Mouse (Mus musculus) left cerebral cortex, postnatal 14 days (tissue): ENCODE data around the gene Samm50. TPM values are rescaled to one million over a fixed set of nuclear protein-coding genes. Genes with fewer than 3 reads are reported as not detected.
"Not testable (repeated sequence)": the region's sequence is repeated elsewhere in the genome, so short reads cannot be mapped to it uniquely, and the experiment has no call there.

Experiments
- DNase-seq, 2 experiments: peaks; one replicate each; pipeline ENCODE4 v3.0.0; 2021 to 2022; ENCODE audit warnings: low spot score in 2 of 2, mixed read lengths in 1 of 2
- intact Hi-C: fragments of 180-260 bp; cut with DNase I; formaldehyde crosslinking; loops from one replicate; pipeline ENCODE4 v1.15.1; 2025
- long read RNA-seq, 2 experiments: library from polyadenylated mRNA; stranded (forward); transcript quantifications; one replicate each; pipeline ENCODE4 v2.0.0; 2021
- total RNA-seq, 2 experiments: library from RNA; stranded (reverse); gene quantifications; 2 replicates each; pipeline ENCODE4 v1.2.3; 2021

Samm50 gene
- 10 to 100 TPM; 87.9 to 94.6 TPM for total RNA-seq
- long read RNA-seq, experiment 1, full-length matches to known transcripts, result 16 of 42 reads
- long read RNA-seq, experiment 1, partial matches to known transcripts, result 21 of 42 reads
- long read RNA-seq, experiment 1, other reads (novel, unspliced or antisense), result 5 of 42 reads
- long read RNA-seq, experiment 2, full-length matches to known transcripts, result 14 of 24 reads
- long read RNA-seq, experiment 2, partial matches to known transcripts, result 3 of 24 reads
- long read RNA-seq, experiment 2, other reads (novel, unspliced or antisense), result 7 of 24 reads

DNA sequence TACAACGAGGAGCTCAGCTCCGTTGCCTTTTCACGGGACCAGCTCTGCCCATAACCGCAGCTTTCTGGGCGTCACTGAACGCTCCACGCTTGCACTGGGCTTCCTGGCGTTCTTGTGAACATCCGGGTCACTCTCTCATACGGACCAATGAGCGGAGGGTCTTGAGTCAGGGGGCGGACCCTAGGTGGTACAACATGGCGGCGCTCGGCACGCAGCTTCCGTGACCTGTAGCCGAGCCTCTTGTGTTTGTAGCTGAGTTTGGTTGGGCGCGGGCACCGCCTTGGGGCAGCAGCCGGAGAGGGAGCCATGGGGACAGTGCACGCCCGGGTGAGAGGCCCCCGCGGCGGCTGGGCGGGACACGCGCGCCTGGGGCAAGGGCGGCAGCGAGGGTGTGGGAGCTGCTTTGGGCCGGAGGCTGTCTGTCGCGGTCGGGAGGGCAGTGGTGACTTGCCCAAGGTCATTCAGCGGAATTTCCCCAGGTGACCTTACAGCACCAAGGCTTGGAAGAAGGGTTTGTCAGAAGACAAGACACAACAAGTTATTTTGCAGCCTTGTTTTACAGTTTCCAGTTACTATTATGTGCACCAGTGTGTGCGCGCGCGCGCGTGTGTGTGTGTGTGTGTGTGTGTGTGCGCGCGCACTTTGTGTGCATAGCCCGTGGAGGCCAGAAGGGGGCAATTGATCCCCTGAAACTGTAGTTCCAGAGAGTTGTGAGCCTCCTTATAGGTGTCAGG is at the start of gene Samm50:
Gene Samm50, plus strand, starts transcription at position 184 of the 734 bp plus-strand sequence.
- peak; percentile 93 to 96 for DNase-seq
- intact Hi-C loops, result no loop called here

DNA sequence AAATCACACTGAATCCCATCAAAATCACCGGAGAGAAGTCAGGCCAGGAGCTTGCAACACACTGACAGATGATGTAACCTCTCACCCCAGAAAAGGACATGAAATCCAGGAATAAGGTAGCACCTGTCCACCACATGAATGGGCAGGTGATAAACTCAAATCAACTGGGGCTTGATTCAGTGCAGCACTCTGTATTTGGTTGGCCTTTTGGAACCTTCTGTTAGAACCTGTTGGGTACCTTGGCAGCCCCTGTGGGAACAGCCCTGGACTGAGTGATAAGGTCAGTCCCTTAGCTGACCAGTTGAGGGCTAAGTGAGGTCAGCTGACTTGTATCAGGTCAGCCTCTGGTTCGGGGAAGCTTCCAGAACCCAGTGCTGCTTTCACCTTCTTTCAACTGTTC is 35.9 kb upstream of the Samm50 start:
- intact Hi-C loops, result no loop called here
- DNase-seq, result no peak

DNA sequence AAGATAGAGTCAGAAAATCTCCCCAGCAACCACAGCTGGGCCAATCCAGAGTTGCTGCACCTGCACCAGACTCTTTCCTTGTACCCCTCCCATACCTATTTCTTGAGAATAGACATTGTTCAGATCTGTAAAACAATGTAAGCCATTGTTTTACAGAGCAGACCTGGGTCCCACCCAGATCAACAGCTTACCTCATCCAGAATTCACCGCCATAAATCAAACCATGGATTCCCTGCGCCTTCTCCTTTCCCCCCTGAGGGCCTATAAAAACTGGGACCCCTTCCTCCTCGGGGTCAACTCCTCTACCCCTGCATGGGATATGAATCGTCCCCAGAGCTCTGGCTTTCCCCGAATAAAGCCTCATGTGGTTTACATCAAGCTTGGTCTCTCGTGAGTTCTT is 34.5 kb upstream of the Samm50 start:
- DNase-seq, intact Hi-C loops: not testable (repeated sequence)

DNA sequence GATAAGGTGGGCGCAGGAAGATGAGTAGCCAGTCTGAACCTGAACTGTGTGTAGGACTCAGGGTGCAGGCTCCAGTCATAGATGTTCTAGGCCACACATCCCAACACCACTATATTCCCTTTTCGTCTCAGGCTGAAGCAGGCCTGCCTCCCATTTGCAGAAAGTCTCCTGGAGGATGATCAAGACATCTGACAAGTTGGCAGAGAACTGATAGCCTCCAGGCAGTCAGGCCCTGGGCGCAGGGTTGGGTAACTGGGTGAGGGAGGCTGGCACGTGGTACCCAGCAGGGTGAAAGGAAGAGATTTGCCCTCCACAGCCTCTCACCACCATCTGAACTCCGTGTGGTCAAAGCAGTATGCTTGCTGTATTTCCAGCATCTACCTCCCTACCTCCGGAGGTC is 30.2 kb upstream of the Samm50 start:
- DNase-seq, result no peak
- intact Hi-C loops, result loop anchor here (10.0 kb wide), 1 partner anchor 47 kb away; no protein-coding TSS in a partner anchor

DNA sequence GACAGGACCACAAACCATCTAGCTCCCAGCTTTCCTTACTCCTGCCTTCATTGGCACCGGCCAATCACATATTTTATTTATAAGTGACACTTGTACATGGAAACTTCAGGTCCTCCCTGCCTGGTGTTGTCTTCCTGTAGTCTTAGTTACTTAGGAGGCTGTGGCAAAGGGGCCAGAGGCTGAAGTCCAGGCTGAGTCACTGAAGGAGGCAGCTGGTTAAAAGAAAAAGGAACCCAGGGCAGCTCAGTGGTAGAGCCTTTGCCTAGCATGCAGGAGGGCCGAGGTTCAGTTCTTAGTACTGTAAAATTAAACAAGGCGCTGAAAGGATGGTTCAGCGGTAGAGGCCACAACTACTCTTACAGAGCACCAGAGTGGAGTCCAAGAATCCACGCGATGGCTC is 25.2 kb upstream of the Samm50 start:
- DNase-seq, result no peak
- intact Hi-C loops, result loop anchor here (5.0 to 10.0 kb wide), 2 partner anchors 52 to 95 kb away; no protein-coding TSS in a partner anchor

DNA sequence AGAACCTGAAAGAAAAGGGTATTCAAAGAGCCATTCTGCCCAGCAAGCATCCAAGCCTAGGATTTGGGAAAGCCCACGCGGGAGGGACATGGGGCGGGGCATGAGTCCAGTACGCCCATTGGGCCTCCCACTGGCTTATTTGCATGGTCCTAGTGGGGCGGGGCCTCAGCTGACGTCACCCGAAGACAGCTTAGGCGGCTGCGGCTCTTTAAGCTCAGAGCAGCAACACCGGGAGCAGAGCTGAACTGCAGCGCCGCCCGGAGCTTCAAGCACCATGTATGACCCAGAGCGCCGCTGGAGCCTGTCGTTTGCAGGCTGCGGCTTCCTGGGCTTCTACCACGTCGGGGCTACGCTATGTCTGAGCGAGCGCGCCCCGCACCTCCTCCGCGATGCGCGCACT is 24.4 kb upstream of the Samm50 start, which contains the start of gene Pnpla3:
Gene Pnpla3, plus strand, starts transcription at position 238 of the 400 bp plus-strand sequence.
- peak; percentile 97 to 98 for DNase-seq
- intact Hi-C loops, result loop anchor here (5.0 to 10.0 kb wide), 2 partner anchors 53 to 95 kb away; no protein-coding TSS in a partner anchor

DNA sequence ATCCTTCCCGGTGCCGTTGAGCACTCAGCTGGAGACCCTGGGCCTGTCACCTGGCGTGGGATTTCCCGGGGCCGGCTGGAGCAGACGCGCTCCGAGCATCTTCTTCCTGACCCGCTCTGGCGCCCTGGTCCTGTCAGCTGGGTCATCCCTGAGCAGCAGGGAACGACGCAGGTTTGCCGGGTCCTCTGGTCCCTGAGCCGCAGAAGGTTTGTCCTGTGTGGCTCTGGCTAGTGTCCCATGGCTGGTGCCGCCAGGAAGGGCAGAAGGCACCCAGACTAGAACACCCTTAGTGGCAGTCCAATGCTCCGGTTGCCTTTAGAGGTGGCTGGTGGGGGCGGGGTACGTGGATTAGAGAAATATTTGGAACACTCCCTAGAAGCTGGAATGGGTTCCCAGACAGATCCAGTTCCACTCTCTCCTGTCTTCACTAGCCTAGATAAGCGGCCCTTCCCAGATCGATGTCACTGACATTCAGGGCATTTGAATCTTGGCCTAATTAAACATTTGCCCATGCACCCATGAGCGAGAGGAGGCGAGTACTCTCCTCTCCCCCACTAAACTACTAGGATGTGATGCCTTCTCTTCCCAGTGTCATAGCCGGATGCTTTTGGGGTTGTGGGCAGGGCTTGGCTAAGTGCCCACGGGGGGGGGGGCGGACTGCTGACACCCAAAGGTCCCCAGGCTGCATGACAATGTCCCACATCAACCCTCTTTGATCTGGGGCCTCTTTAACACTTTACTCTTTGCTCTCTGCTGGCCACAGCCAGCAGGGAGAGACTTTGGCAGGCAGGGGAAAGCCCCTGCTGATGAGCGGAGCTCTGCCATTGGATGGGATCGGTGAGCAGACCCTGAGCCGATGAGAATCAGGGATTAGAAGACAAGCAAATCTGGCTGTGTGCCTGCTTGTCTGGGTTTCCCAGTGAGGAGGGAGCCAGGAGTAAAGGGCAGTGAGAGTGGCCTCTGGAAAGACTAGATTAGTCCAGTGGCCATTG is 23.6 kb upstream of the Samm50 start:
- DNase-seq, result peak; percentile 45 to 46
- intact Hi-C loops, result loop anchor here (5.0 to 10.0 kb wide), 2 partner anchors 54 to 96 kb away; no protein-coding TSS in a partner anchor

DNA sequence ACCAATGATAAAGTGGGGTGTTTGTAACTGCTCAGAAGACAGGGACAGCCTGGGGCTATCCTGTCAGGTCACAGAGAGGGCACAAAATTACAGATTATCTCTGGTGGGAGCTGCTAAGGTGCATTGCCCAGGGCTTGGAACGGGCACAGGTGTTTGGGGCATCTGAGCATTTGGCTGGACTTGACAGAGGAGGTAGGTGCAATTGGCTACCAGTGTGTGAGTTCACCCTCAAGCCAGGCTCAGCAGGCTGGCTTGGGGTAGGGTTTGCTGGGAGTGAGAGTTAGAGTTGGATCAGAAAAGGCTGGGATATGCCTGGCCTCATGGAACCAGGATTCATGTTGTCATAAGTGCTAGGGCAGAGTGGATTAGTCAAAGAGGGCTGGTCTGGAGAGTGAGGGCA is 22.5 kb upstream of the Samm50 start:
- intact Hi-C loops, result loop anchor here (5.0 to 10.0 kb wide), 2 partner anchors 55 to 97 kb away; no protein-coding TSS in a partner anchor
- DNase-seq, result no peak

DNA sequence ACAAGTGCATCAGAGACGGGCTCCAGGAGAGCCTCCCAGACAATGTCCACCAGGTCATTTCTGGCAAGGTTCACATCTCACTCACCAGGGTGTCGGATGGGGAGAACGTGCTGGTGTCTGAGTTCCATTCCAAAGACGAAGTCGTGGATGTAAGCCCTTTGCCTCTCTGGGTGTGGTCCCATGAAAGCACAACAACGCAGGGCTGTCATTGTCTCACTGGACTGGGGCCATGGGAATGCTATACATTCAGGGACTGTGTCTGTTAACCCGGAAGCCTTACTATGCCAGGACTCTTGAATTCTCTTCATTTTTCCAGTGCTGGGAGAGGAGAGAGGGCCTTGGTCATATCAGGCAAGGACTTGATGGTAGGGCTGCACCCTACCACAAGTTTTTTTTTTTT is 20.9 kb upstream of the Samm50 start:
- intact Hi-C loops, result no loop called here
- DNase-seq, result no peak

DNA sequence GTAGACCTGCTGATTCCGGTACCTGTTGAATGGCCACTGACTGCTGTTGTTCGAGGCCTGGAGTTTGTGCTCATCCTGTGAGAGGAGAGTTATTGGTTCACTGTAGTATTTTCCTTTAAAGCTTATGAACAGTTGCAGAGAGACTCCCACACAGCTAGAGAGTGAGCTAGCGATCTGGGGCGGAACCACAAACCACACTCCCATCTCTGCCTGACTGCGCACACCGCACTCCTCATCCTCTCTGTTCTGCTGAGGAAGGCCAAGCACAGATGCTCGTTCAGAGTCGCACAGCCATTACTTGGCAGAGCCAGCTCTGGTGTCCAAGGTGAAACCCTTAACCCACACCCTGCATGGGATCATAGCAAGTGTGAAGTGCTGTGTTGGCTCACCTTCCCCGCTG is 13.3 kb upstream of the Samm50 start:
- intact Hi-C loops, result no loop called here
- DNase-seq, result no peak

DNA sequence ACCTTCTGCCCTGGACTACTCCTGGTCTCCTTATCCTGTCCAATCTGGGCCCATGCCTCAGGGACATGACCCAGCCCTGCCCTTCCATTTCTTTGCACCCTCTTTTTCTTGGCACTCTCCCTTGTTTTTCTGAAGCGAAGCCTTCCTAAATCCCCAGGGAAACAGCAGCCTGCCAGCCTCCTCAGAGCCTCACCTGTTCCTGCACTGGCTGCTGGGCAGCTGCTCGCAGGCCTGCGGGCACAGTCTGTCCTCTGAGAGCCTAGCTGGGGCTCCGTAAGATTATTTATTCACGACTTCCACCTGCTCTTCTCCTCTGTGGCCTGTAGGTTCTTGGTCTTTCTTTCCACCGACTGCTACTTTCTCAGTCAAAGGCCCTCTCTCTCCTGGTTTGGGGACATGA is 10.0 kb upstream of the Samm50 start:
- intact Hi-C loops, result no loop called here
- no peak for DNase-seq

DNA sequence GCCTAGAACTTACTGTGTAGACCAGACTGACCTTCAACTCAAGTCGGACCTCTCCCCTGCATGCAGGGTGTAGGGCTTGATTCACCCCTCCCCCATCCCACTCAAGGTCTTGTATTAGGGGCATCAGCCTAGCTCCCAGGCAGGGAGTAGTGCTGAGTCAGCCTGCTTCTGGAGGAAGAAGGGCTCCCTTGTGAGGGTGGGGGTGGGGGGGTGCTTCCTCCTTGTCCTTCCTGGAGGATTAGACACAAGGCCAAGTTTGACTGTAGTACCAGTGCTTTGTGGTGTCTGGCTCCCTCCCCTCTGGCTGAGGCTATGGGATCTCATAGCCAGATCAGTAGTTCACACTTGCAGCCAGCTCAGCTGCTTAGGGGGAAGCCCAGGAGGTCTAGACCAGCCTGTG is 8.1 kb upstream of the Samm50 start:
- intact Hi-C loops, result no loop called here

DNA sequence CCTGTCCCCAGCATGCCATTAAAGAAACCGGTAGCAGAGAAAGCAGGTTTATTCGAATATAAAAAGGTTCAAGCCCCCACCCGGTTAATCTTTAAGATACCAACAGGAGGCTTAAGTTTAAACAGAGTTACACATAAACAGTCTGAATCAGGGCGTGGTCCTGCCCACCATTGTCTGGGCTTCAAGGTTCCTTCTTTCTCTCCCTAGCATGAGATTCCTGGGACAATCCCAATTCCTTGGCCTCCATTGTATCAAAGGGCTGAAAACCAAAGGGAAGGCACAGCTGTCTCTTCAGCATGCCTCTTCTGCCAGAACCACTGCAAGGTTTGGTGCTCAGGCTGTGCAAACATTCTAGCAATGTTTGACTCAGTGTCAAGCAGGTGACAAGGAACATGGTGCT is 5.8 kb upstream of the Samm50 start:
- intact Hi-C loops, result no loop called here
- DNase-seq, result no peak

More for the DNA sequence above, 8.1 kb upstream of the Samm50 start:
- DNase-seq, result no peak

DNA sequence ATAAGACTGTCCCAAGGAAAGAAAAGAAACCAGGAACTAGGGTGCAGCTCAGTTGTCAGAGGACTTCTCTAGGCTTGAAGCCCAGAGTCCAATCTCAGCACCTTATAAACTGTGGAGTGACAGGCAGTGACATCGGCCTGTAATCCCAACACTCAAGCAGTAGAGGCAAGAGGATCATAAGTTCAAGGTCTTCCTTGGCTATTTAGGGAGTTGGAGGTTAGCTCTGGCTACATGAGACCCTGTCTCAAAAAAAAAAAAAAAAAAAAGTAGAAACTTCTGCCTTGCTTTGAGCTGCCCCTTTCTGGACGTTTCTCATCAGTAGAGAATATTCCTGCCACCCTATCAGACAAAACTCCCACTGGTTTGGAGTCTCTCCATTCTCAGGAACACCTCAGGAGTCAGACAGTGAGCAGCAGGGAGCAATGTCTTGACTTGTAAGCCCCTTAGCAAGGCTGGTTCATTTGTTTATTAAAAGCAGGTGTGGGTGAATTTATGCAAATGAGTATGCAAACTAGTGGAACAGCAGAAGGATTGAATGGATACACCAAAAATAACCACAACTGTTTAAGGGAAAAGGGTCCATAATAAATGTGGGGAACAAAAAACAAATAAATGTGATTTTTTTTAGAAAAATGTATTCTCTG is 3.0 kb upstream of the Samm50 start:
- intact Hi-C loops, result no loop called here

DNA sequence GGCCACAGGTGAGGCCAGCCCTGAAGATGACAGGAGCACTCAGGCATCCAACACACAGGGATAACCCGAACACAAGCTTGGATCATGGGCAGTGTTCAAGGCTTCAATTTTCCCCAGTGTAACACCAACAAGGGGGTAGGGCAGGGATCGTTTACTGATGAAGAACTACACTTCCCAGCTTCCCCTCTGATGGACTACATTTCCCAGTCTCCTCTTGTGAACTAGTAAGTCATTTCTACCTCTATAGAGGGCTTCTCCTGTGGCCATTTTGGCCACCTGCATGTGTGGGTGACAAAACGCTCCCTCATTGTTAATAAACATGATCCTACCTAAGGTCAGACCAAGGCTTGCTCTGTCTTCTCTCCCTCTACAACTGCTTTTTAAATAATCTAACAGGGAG is 2.2 kb upstream of the Samm50 start:
- DNase-seq, result peak in 1 of 2 experiments; percentile 44
- intact Hi-C loops, result no loop called here

More for the DNA sequence above, 3.0 kb upstream of the Samm50 start:
- DNase-seq, result no peak

DNA sequence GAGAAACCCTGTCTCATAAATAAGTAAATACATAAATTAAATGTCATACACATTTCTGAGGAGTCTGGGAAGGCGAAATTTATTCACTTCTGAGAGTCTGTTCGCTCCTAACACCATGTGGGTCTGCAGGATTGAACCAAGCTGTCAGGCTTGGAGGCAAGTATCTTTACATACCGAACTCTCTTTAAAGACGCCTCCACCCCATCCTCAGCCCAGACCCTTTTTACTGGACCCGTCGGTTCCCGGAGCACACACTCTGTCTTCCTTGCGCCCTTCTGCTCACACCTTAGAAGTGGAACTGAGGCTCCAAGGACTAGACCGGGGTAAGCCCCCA is 350 bp upstream of the Samm50 start:
- no peak for DNase-seq
- intact Hi-C loops, result no loop called here

DNA sequence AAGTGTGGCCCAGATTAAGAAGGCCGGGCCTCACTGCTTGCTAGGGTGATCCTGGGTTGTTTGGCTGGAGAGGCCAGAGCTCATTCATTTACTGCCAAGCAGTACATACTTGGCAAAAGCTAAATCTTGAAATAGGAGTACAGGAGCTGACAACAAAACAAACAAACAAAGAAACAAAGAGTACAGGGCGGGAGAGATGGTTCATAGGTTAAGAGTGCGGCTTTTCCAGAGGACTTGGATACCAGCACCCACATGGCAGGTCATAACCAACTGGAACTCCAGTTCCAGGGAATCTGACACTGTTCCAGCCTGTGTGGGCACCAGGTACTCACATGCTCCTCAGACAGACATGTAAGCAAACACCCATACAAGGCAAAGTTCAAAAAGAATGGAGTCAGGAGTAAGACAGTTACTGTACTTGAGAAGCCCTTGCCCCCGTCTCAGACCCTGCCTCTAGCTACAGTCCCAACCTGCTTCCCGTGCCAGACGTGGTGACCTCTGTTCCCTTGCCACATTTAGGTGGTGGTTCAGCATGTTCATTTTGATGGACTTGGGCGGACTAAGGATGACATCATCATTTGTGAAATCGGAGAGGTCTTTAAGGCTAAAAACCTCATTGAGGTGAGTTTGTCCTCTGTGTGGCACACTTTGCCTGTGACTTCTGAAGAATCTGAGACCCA is 4.6 kb downstream of the Samm50 start:
- intact Hi-C loops, result no loop called here
- DNase-seq, result no peak

DNA sequence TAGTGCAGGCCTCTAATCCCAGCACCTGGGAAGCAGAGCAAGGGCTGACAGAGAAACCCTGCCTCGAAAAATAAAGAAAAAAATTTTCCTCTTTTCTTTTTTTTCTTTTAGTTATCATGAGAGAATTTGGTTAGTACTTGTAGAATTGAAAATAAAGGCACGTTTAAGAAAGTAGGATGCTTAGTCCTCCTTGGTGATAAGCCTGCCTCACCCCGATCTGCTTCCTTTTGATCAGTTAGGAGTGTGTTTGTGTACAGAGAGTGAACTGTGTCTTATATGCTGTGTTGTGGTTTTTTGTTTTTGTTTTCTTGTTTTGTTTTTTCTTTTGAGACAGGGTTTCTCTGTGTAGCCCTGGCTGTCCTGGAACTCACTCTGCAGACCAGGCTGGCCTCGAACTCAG is 15.3 kb downstream of the Samm50 start:
- intact Hi-C loops, result no loop called here
- no peak for DNase-seq
